Mouse (Mus musculus) bone marrow, adult 2 months (tissue): ENCODE results near the gene Adora1.

Experiments
- CTCF ChIP-seq: fragments of 200-500 bp; IDR thresholded peaks from 2 replicates; pipeline ENCODE4 v1.5.1; 2011; ENCODE audit warnings: low read length, control low read depth; ENCODE audit not compliant: control insufficient read depth, insufficient read depth
- POLR2A ChIP-seq: fragments of 200-500 bp; IDR thresholded peaks from 2 replicates; pipeline ENCODE4 v1.6.1; 2011; ENCODE audit warnings: low read depth, mild to moderate bottlenecking, control low read depth, low read length, borderline replicate concordance; ENCODE audit not compliant: control insufficient read depth

GRCm38 (mm10) chr1:134217942-134218341 is 17.3 kb downstream of the Adora1 start:
- TF ChIP-seq CTCF: no peak
- no peak for TF ChIP-seq POLR2A
